Comparison of ENCODE assay signal across 18 mouse cellular contexts in the genomic region with DNA sequence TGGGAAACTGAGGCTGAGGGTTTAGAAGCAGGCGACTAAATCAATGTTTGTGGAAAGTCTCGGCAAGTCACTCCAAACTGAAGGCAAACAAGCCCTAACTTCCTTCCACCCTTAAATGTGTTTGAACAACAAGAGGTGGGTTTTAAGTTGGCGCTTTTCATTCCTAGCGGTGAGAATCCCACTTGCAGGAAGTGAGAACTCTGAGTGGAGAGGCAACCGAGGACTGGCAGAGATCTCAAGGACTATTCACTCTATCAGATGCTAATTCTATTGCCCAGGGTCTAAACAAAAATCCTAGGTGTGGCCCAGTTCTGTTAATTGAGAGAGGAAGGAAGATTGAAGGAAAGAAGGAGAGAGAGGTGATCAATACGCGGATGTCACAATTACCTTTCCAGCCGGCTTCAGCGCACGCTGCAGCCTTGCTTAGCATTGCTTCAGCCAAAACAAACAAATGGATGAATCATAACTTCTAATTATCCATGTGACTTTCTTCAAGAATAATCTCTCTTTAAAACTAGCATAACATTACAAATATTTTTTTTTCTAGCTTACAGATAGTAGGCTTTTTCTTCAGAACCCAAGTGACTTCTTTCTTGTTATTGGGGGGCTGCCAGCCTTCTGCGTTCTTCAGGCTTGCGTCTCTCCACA. TPM values are rescaled to one million over a fixed set of nuclear protein-coding genes. Genes with fewer than 3 reads are reported as not detected.
A peak's percentile ranks its signal among the peaks of the same experiment; 100 is the strongest.
DNase-seq lines count a peak whose midpoint lies in the region; ATAC-seq lines count a peak whose summit lies in the region.
"Had no signal": no experiment of that assay in that cellular context is flagged by ENCODE, and none has a peak within 500 bp of the region (broad histone marks: within the 10 kb centered on the region; RNA-seq: fewer than 3 reads in every experiment).

No protein-coding gene starts in this region.

- no peak overlapping the region for H3K9ac ChIP-seq in intestine, embryonic 16.5 days (ENCODE audit: low read depth, low read length)
- H3K9ac ChIP-seq in intestine, embryonic 15.5 days = no peak overlapping the region
- H3K9ac ChIP-seq: embryonic facial prominence, embryonic 13.5 days; heart, embryonic 12.5 days; hindbrain, embryonic 13.5 days; kidney, embryonic 15.5 days had no signal

- 64% methylated on average over 12 of the region's 12 CpGs for WGBS in intestine, embryonic 16.5 days
- 66% methylated on average over 12 of the region's 12 CpGs for WGBS in intestine, embryonic 15.5 days
- 92% methylated on average over 12 of the region's 12 CpGs for WGBS in forebrain, embryonic 10.5 days

- no peaks in the 10 kb centered on the region for H3K27me3 ChIP-seq in intestine, embryonic 16.5 days (replicated peaks; ENCODE audit: control insufficient read depth, insufficient read depth, low read length)
- no peaks in the 10 kb centered on the region for H3K27me3 ChIP-seq in intestine, embryonic 15.5 days (replicated peaks)
- H3K27me3 ChIP-seq in forebrain, embryonic 10.5 days (ENCODE audit: poor library complexity, severe bottlenecking) = no peaks in the 10 kb centered on the region
- H3K27me3 ChIP-seq: embryonic facial prominence, embryonic 13.5 days; heart, embryonic 12.5 days; hindbrain, embryonic 13.5 days; kidney, embryonic 15.5 days had no signal

- peak; percentile 23 for DNase-seq in lung, postnatal 25 days (ENCODE audit: low spot score)
- DNase-seq in lung, postnatal 10 days = no peak
- DNase-seq in R1 (ENCODE audit: low read depth, low spot score) = peak; percentile 66
- no peak for DNase-seq in ovary, postnatal 36 days (ENCODE audit: low spot score)
- no peak for DNase-seq in forebrain, embryonic 10.5 days (ENCODE audit: extremely low spot score, low spot score)
- DNase-seq: adrenal gland, postnatal 10 days; cerebellum, postnatal 10 days; heart, postnatal 14 days; lung, postnatal 36 days; retina, postnatal 1 day; thymus, postnatal 25 days had no signal

- ATAC-seq in intestine, embryonic 16.5 days = no peak
- no peak for ATAC-seq in intestine, embryonic 15.5 days
- ATAC-seq: forebrain, embryonic 16.5 days had no signal

- H3K9me3 ChIP-seq in intestine, embryonic 16.5 days (ENCODE audit: control insufficient read depth, low read length) = no peaks in the 10 kb centered on the region
- no peaks in the 10 kb centered on the region for H3K9me3 ChIP-seq in intestine, embryonic 15.5 days
- H3K9me3 ChIP-seq in forebrain, embryonic 10.5 days = no peaks in the 10 kb centered on the region
- H3K9me3 ChIP-seq: embryonic facial prominence, embryonic 13.5 days; heart, embryonic 12.5 days; hindbrain, embryonic 13.5 days; kidney, embryonic 15.5 days had no signal

- no peak overlapping the region for H3K4me3 ChIP-seq in intestine, embryonic 16.5 days (ENCODE audit: low read length)
- H3K4me3 ChIP-seq in intestine, embryonic 15.5 days (replicated peaks) = no peak overlapping the region
- no peak overlapping the region for H3K4me3 ChIP-seq in forebrain, embryonic 10.5 days
- H3K4me3 ChIP-seq: embryonic facial prominence, embryonic 13.5 days; heart, embryonic 12.5 days; hindbrain, embryonic 13.5 days; kidney, embryonic 15.5 days had no signal

- H3K4me1 ChIP-seq in intestine, embryonic 16.5 days (ENCODE audit: control insufficient read depth, insufficient read depth, low read length) = peaks cover 28% of the 10 kb centered on the region
- peaks cover 22% of the 10 kb centered on the region for H3K4me1 ChIP-seq in intestine, embryonic 15.5 days (replicated peaks)
- peaks cover 40% of the 10 kb centered on the region for H3K4me1 ChIP-seq in forebrain, embryonic 10.5 days

- H3K27ac ChIP-seq in intestine, embryonic 16.5 days (ENCODE audit: low read length) = no peak overlapping the region
- no peak overlapping the region for H3K27ac ChIP-seq in intestine, embryonic 15.5 days
- no peak overlapping the region for H3K27ac ChIP-seq in forebrain, embryonic 10.5 days
- H3K27ac ChIP-seq: embryonic facial prominence, embryonic 13.5 days; hindbrain, embryonic 13.5 days; kidney, embryonic 15.5 days had no signal

- H3K36me3 ChIP-seq in intestine, embryonic 16.5 days (ENCODE audit: control insufficient read depth, insufficient read depth, low read length) = no peaks in the 10 kb centered on the region
- no peaks in the 10 kb centered on the region for H3K36me3 ChIP-seq in intestine, embryonic 15.5 days
- H3K36me3 ChIP-seq in forebrain, embryonic 10.5 days (replicated peaks) = peaks cover 24% of the 10 kb centered on the region
- H3K36me3 ChIP-seq: heart, embryonic 12.5 days; hindbrain, embryonic 13.5 days had no signal

- peak overlapping the region; percentile 2; the same call in 1 of the 2 replicates for H3K4me2 ChIP-seq in intestine, embryonic 16.5 days (ENCODE audit: low read depth, low read length)
- H3K4me2 ChIP-seq in intestine, embryonic 15.5 days (replicated peaks) = no peak overlapping the region
- H3K4me2 ChIP-seq: embryonic facial prominence, embryonic 13.5 days; heart, embryonic 12.5 days; hindbrain, embryonic 13.5 days; kidney, embryonic 15.5 days had no signal

RNA-seq across cellular contexts. Expression of gene Nrip1, which starts 6.2 kb away (rescaled TPM):
- 31.2 and 35.5 TPM in 2 replicates for polyA plus RNA-seq in intestine, embryonic 16.5 days (2015; fragmentation: Nextera tagmentation; extraction: Ambion mirVana)
- 34.5 and 36.6 TPM in 2 replicates for polyA plus RNA-seq in intestine, embryonic 15.5 days (2015; fragmentation: Nextera tagmentation; extraction: Ambion mirVana)
- polyA plus RNA-seq in forebrain, embryonic 10.5 days (2016; fragmentation: Nextera tagmentation; extraction: Ambion mirVana) = 38.5 and 45.5 TPM in 2 replicates

Comparison
In these comparisons a context has a peak if more than half of its experiments do, and no peak if none do; other contexts are left out.
1. DNase-seq: peak in lung, postnatal 25 days (single experiment) and R1 (single experiment); none in lung, postnatal 10 days (single experiment), ovary, postnatal 36 days (single experiment) and forebrain, embryonic 10.5 days (single experiment).